Mouse (Mus musculus) intestine, embryonic 15.5 days (tissue): ENCODE measurements around the gene Prickle3. TPM values are rescaled to one million over a fixed set of nuclear protein-coding genes. Genes with fewer than 3 reads are reported as not detected.
"Not testable (repeated sequence)": the region's sequence is repeated elsewhere in the genome, so short reads cannot be mapped to it uniquely, and the experiment has no call there.

Experiments
- ATAC-seq: fragments of 200-750 bp; cut with Nextera tagmentation; 2 replicates; pipeline ENCODE4 v1.8.0; 2017; ENCODE audit warnings: moderate TSS enrichment, moderate library complexity
- H3K27ac ChIP-seq: fragments of 300-500 bp; sonication (generic); 2 replicates; pipeline ENCODE4 v1.5.1; 2015; ENCODE audit warnings: mild to moderate bottlenecking, inconsistent platforms
- H3K27me3 ChIP-seq: fragments of 300-500 bp; sonication (generic); replicated peaks from 2 replicates; pipeline ENCODE4 v1.6.1; 2015; ENCODE audit warnings: inconsistent platforms
- H3K36me3 ChIP-seq: fragments of 300-500 bp; sonication (generic); 2 replicates; pipeline ENCODE4 v1.6.1; 2015; ENCODE audit warnings: inconsistent platforms
- H3K4me1 ChIP-seq: fragments of 300-500 bp; sonication (generic); replicated peaks from 2 replicates; pipeline ENCODE4 v1.6.1; 2015; ENCODE audit warnings: inconsistent platforms
- H3K4me2 ChIP-seq: fragments of 300-500 bp; sonication (generic); replicated peaks from 2 replicates; pipeline ENCODE4 v1.6.1; 2015; ENCODE audit warnings: mild to moderate bottlenecking, inconsistent platforms
- H3K4me3 ChIP-seq: fragments of 300-500 bp; sonication (generic); replicated peaks from 2 replicates; pipeline ENCODE4 v1.5.1; 2015; ENCODE audit warnings: inconsistent platforms
- H3K9ac ChIP-seq: fragments of 300-500 bp; sonication (generic); 2 replicates; pipeline ENCODE4 v1.6.1; 2015; ENCODE audit warnings: inconsistent platforms
- H3K9me3 ChIP-seq: fragments of 300-500 bp; sonication (generic); 2 replicates; pipeline ENCODE4 v1.6.1; 2016; ENCODE audit warnings: inconsistent platforms
- WGBS: fragments of 180-500 bp; shearing (Covaris S2); methylation state at CpG from one replicate; pipeline ENCODE4 v1.1.7; 2015; 5-methylcytosine and 5-hydroxymethylcytosine counted together
- polyA plus RNA-seq: library from polyadenylated mRNA; unstranded; fragments of >200 nt; fragmentation: Nextera tagmentation; extraction: Ambion mirVana; gene quantifications from 2 replicates; pipeline ENCODE4 v1.2.1, GENCODE M21; 2015

Gene Prickle3
- polyA plus RNA-seq, 1 experiment from 2014 or later = 6.8 TPM

- peak; percentile 98 for ATAC-seq
- H3K27me3 ChIP-seq, H3K36me3 ChIP-seq, H3K4me1 ChIP-seq, H3K27ac ChIP-seq, H3K9me3 ChIP-seq: not testable (repeated sequence)
- Histone ChIP-seq H3K4me2 (peak within 1 kb of the TSS; percentile 41), H3K9ac (0 out of 2 replicates have a peak within 1 kb of the TSS, but pooled peaks have one; percentile 20), H3K4me3 (peak within 1 kb of the TSS; percentile 30)
- 23% methylated on average over 53 of the region's 60 CpGs for WGBS
These were observed 57.3 kb downstream of the Prickle3 start, which contains the start of gene Wdr45 for GRCm38 (mm10) chrX:7714135-7714899. Gene Wdr45, plus strand, starts transcription at chrX:7714333.

DNA sequence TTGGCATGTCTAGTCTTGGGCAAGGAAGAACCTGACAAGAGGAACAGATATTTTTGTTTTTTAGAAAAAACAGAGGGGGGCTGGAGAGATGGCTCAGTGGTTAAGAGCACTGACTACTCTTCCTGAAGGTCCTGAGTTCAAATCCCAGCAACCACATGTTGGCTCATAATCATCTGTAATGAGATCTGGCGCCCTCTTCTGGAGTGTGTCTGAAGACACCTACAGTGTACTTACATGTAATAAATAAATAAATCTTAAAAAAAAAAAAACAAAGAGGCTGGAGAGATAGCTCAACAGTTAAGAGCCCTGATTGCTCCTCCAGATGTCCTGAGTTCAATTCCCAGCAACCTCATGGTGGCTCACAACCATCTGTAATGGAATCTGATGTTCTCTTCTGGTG, 59.0 kb downstream of the Prickle3 start:
- H3K36me3 ChIP-seq, H3K4me2 ChIP-seq, ATAC-seq, H3K4me1 ChIP-seq, H3K4me3 ChIP-seq, H3K9me3 ChIP-seq, H3K27me3 ChIP-seq, H3K27ac ChIP-seq, H3K9ac ChIP-seq: not testable (repeated sequence)
- WGBS = 33% methylated on average over 1 of the region's 1 CpGs

Other genes with a start within 250 kb of the Prickle3 start
- not detected in 2 replicates for gene Foxp3, start 83.6 kb upstream of the Prickle3 start, polyA plus RNA-seq
- 1.3 and 1.5 TPM in 2 replicates for gene Ppp1r3f, start 83.0 kb upstream of the Prickle3 start, polyA plus RNA-seq
- gene Ccdc22, start 51.7 kb upstream of the Prickle3 start, polyA plus RNA-seq = 31.2 and 31.4 TPM in 2 replicates
- 0.04 TPM in 1 of 2 replicates, not detected in the other for gene Cacna1f, start 50.2 kb upstream of the Prickle3 start, polyA plus RNA-seq
- gene Syp, start 18.8 kb upstream of the Prickle3 start, polyA plus RNA-seq = 6.3 and 6.5 TPM in 2 replicates
- gene Plp2, start 14.1 kb downstream of the Prickle3 start, polyA plus RNA-seq = 198 and 212 TPM in 2 replicates
- 0.57 and 0.71 TPM in 2 replicates for gene Magix, start 24.0 kb downstream of the Prickle3 start, polyA plus RNA-seq
- gene Gpkow, start 39.9 kb downstream of the Prickle3 start, polyA plus RNA-seq = 27.6 and 31.8 TPM in 2 replicates
- 25.0 and 27.5 TPM in 2 replicates for gene Wdr45, start 57.1 kb downstream of the Prickle3 start, polyA plus RNA-seq
- gene Gm45208, start 65.0 kb downstream of the Prickle3 start, polyA plus RNA-seq = not detected in 2 replicates
- 60.3 and 61.4 TPM in 2 replicates for gene Praf2, start 71.2 kb downstream of the Prickle3 start, polyA plus RNA-seq
- gene Ccdc120, start 93.6 kb downstream of the Prickle3 start, polyA plus RNA-seq = 12.4 TPM in 2 replicates
- gene Tfe3, start 105.3 kb downstream of the Prickle3 start, polyA plus RNA-seq = 23.0 and 23.9 TPM in 2 replicates
- 35.4 and 35.5 TPM in 2 replicates for gene Gripap1, start 132.5 kb downstream of the Prickle3 start, polyA plus RNA-seq
- gene Kcnd1, start 165.0 kb downstream of the Prickle3 start, polyA plus RNA-seq = 1.5 and 2.1 TPM in 2 replicates
- gene Otud5, start 184.1 kb downstream of the Prickle3 start, polyA plus RNA-seq = 37.6 and 37.7 TPM in 2 replicates
- gene Pim2, start 221.0 kb downstream of the Prickle3 start, polyA plus RNA-seq = 11.3 and 12.6 TPM in 2 replicates
- 36.5 and 39.5 TPM in 2 replicates for gene Slc35a2, start 226.8 kb downstream of the Prickle3 start, polyA plus RNA-seq
- 101 and 104 TPM in 2 replicates for gene Pqbp1, start 242.0 kb downstream of the Prickle3 start, polyA plus RNA-seq
- 128 and 131 TPM in 2 replicates for gene Timm17b, start 242.1 kb downstream of the Prickle3 start, polyA plus RNA-seq